Mouse (Mus musculus) ZHBTc4 (cell line): ENCODE measurements around the gene Ifi203.
"Not testable (repeated sequence)": the region's sequence is repeated elsewhere in the genome, so short reads cannot be mapped to it uniquely, and the experiment has no call there.

Experiments
- DNase-seq: peaks from one replicate; pipeline ENCODE4 v3.0.0-alpha.2; 2011; ENCODE audit warnings: low read depth, low spot score

Gene Ifi203

GRCm38 (mm10) chr1:173941924-173942779 is at the start of gene Ifi203, which contains the start of gene Mndal:
TSS of gene Ifi203 (minus strand) at chr1:173942672.
TSS of gene Mndal (minus strand) at chr1:173942491.
- not testable (repeated sequence) for DNase-seq

- DNase-seq: not testable (repeated sequence)
Observed at GRCm38 (mm10) chr1:173982694-173983305, 40.3 kb upstream of the Ifi203 start, which contains the start of gene Ifi202b. TSS of gene Ifi202b (minus strand) at chr1:173982744.

GRCm38 (mm10) chr1:173981038-173981437 is 38.6 kb upstream of the Ifi203 start:
- peak; percentile 62 for DNase-seq

- peak; percentile 0 for DNase-seq
Observed at GRCm38 (mm10) chr1:173977622-173978021, 35.1 kb upstream of the Ifi203 start.

GRCm38 (mm10) chr1:173973111-173973510 is 30.6 kb upstream of the Ifi203 start:
- DNase-seq: peak; percentile 0

- DNase-seq: not testable (repeated sequence)
Observed at GRCm38 (mm10) chr1:173961491-173961890, 19.0 kb upstream of the Ifi203 start.

GRCm38 (mm10) chr1:173959998-173960397 is 17.5 kb upstream of the Ifi203 start:
- not testable (repeated sequence) for DNase-seq

GRCm38 (mm10) chr1:173955839-173956527 is 13.5 kb upstream of the Ifi203 start:
- not testable (repeated sequence) for DNase-seq

- DNase-seq: no peak
Observed at GRCm38 (mm10) chr1:173955071-173955796, 12.8 kb upstream of the Ifi203 start.

GRCm38 (mm10) chr1:173953563-173953962 is 11.1 kb upstream of the Ifi203 start:
- no peak for DNase-seq

- not testable (repeated sequence) for DNase-seq
Observed at GRCm38 (mm10) chr1:173949044-173949443, 6.6 kb upstream of the Ifi203 start.

- DNase-seq: not testable (repeated sequence)
Observed at GRCm38 (mm10) chr1:173942780-173943066, 251 bp upstream of the Ifi203 start.

- DNase-seq: not testable (repeated sequence)
Observed at GRCm38 (mm10) chr1:173941522-173941921, 950 bp downstream of the Ifi203 start.

- not testable (repeated sequence) for DNase-seq
Observed at GRCm38 (mm10) chr1:173919279-173919678, 23.2 kb downstream of the Ifi203 start.

GRCm38 (mm10) chr1:173914559-173914958 is 27.9 kb downstream of the Ifi203 start:
- DNase-seq: no peak

- not testable (repeated sequence) for DNase-seq
Observed at GRCm38 (mm10) chr1:173913256-173913791, 29.1 kb downstream of the Ifi203 start.

GRCm38 (mm10) chr1:173912548-173913255 is 29.8 kb downstream of the Ifi203 start, which contains the start of gene Ifi211:
TSS of gene Ifi211 (minus strand) at chr1:173913046.
- DNase-seq: not testable (repeated sequence)

- DNase-seq: no peak
Observed at GRCm38 (mm10) chr1:173911808-173912464, 30.5 kb downstream of the Ifi203 start.

GRCm38 (mm10) chr1:173908390-173908789 is 34.1 kb downstream of the Ifi203 start:
- not testable (repeated sequence) for DNase-seq

GRCm38 (mm10) chr1:173905885-173906284 is 36.6 kb downstream of the Ifi203 start:
- DNase-seq: not testable (repeated sequence)
